Mouse (Mus musculus): ENCODE measurements at regions not wholly inside any gene's neighbourhood (a gene's known extent, or its start where the extent isn't known, plus 50 kb on each side); places are given as distances from the start of the nearest gene placed in this dataset.

- no peak for DNase-seq
- no peak overlapping the region for H3K4me3 ChIP-seq (replicated peaks; ENCODE audit: extremely low read depth, low read depth, low read length)
- H3K4me1 ChIP-seq (ENCODE audit: control insufficient read depth, insufficient read depth, low read length) = no peaks in the 10 kb centered on the region
- TF ChIP-seq CTCF (IDR thresholded peaks at IDR 0.05; ENCODE audit: insufficient read depth, low read length) = no peak
- TF ChIP-seq POLR2A (IDR thresholded peaks at IDR 0.05; ENCODE audit: borderline replicate concordance, extremely low read depth, low read depth, low read length) = no peak
- 91% methylated on average over 9 of the region's 9 CpGs for WGBS
These were observed 294.0 kb downstream of the Mtx2 start for GRCm38 (mm10) chr2:75119599-75119998.

GRCm38 (mm10) chr2:75133298-75134080 is 307.9 kb downstream of the Mtx2 start:
- 79% methylated on average over 10 of the region's 10 CpGs for WGBS

GRCm38 (mm10) chr2:75136618-75137017 is 311.0 kb downstream of the Mtx2 start:
- TF ChIP-seq CTCF (IDR thresholded peaks at IDR 0.05; ENCODE audit: insufficient read depth, low read length) (no peak), POLR2A (IDR thresholded peaks at IDR 0.05; ENCODE audit: borderline replicate concordance, extremely low read depth, low read depth, low read length) (no peak)
- Histone ChIP-seq H3K4me3 (replicated peaks; ENCODE audit: extremely low read depth, low read depth, low read length) (no peak overlapping the region), H3K4me1 (ENCODE audit: control insufficient read depth, insufficient read depth, low read length) (no peaks in the 10 kb centered on the region)
- WGBS = 39% methylated on average over 8 of the region's 8 CpGs
- DNase-seq = no peak

More at GRCm38 (mm10) chr2:75133298-75134080, 307.9 kb downstream of the Mtx2 start:
- H3K4me1 ChIP-seq (ENCODE audit: control insufficient read depth, insufficient read depth, low read length) = no peaks in the 10 kb centered on the region
- DNase-seq = no peak
- H3K4me3 ChIP-seq (replicated peaks; ENCODE audit: extremely low read depth, low read depth, low read length) = no peak overlapping the region
- no peak for TF ChIP-seq POLR2A (IDR thresholded peaks at IDR 0.05; ENCODE audit: borderline replicate concordance, extremely low read depth, low read depth, low read length)
- no peak for TF ChIP-seq CTCF (IDR thresholded peaks at IDR 0.05; ENCODE audit: insufficient read depth, low read length)

GRCm38 (mm10) chr2:75137133-75137982 is 311.8 kb downstream of the Mtx2 start:
- peak overlapping the region; percentile 1 for H3K4me3 ChIP-seq (replicated peaks; ENCODE audit: extremely low read depth, low read depth, low read length)
- 3% methylated on average over 42 of the region's 42 CpGs for WGBS
- DNase-seq = no peak
- TF ChIP-seq POLR2A (IDR thresholded peaks at IDR 0.05; ENCODE audit: borderline replicate concordance, extremely low read depth, low read depth, low read length) = no peak
- TF ChIP-seq CTCF (IDR thresholded peaks at IDR 0.05; ENCODE audit: insufficient read depth, low read length) = no peak
- H3K4me1 ChIP-seq (ENCODE audit: control insufficient read depth, insufficient read depth, low read length) = no peaks in the 10 kb centered on the region

GRCm38 (mm10) chr2:75137983-75138745 is 312.6 kb downstream of the Mtx2 start:
- Histone ChIP-seq H3K4me3 (replicated peaks; ENCODE audit: extremely low read depth, low read depth, low read length) (peak overlapping the region; percentile 1), H3K4me1 (ENCODE audit: control insufficient read depth, insufficient read depth, low read length) (no peaks in the 10 kb centered on the region)
- DNase-seq = peak; percentile 52
- TF ChIP-seq POLR2A (IDR thresholded peaks at IDR 0.05; ENCODE audit: borderline replicate concordance, extremely low read depth, low read depth, low read length) (no peak), CTCF (IDR thresholded peaks at IDR 0.05; ENCODE audit: insufficient read depth, low read length) (peak; percentile 19; the same call in 1 of the 2 replicates)
- 9% methylated on average over 29 of the region's 29 CpGs for WGBS

GRCm38 (mm10) chr2:75138746-75139060 is 313.1 kb downstream of the Mtx2 start:
- Histone ChIP-seq H3K4me3 (replicated peaks; ENCODE audit: extremely low read depth, low read depth, low read length) (no peak overlapping the region), H3K4me1 (ENCODE audit: control insufficient read depth, insufficient read depth, low read length) (no peaks in the 10 kb centered on the region)
- 42% methylated on average over 9 of the region's 9 CpGs for WGBS
- no peak for TF ChIP-seq POLR2A (IDR thresholded peaks at IDR 0.05; ENCODE audit: borderline replicate concordance, extremely low read depth, low read depth, low read length)
- TF ChIP-seq CTCF (IDR thresholded peaks at IDR 0.05; ENCODE audit: insufficient read depth, low read length) = no peak
- no peak for DNase-seq

- Histone ChIP-seq H3K4me3 (replicated peaks; ENCODE audit: extremely low read depth, low read depth, low read length) (no peak overlapping the region), H3K4me1 (ENCODE audit: control insufficient read depth, insufficient read depth, low read length) (no peaks in the 10 kb centered on the region)
- no peak for TF ChIP-seq POLR2A (IDR thresholded peaks at IDR 0.05; ENCODE audit: borderline replicate concordance, extremely low read depth, low read depth, low read length)
- TF ChIP-seq CTCF (IDR thresholded peaks at IDR 0.05; ENCODE audit: insufficient read depth, low read length) = no peak
- WGBS = 84% methylated on average over 2 of the region's 2 CpGs
- no peak for DNase-seq
These were observed 313.9 kb downstream of the Mtx2 start for GRCm38 (mm10) chr2:75139544-75139943.

GRCm38 (mm10) chr2:75142675-75143074 is 317.1 kb downstream of the Mtx2 start:
- no peak overlapping the region for H3K4me3 ChIP-seq (replicated peaks; ENCODE audit: extremely low read depth, low read depth, low read length)
- no peak for TF ChIP-seq CTCF (IDR thresholded peaks at IDR 0.05; ENCODE audit: insufficient read depth, low read length)
- TF ChIP-seq POLR2A (IDR thresholded peaks at IDR 0.05; ENCODE audit: borderline replicate concordance, extremely low read depth, low read depth, low read length) = no peak
- 30% methylated on average over 2 of the region's 2 CpGs for WGBS

GRCm38 (mm10) chr2:75144861-75145260 is 319.3 kb downstream of the Mtx2 start:
- DNase-seq = no peak
- WGBS = 79% methylated on average over 12 of the region's 12 CpGs
- Histone ChIP-seq H3K4me1 (ENCODE audit: control insufficient read depth, insufficient read depth, low read length) (no peaks in the 10 kb centered on the region; the same call in 1 of the 2 replicates), H3K4me3 (replicated peaks; ENCODE audit: extremely low read depth, low read depth, low read length) (no peak overlapping the region)
- TF ChIP-seq CTCF (IDR thresholded peaks at IDR 0.05; ENCODE audit: insufficient read depth, low read length) (no peak), POLR2A (IDR thresholded peaks at IDR 0.05; ENCODE audit: borderline replicate concordance, extremely low read depth, low read depth, low read length) (no peak)

More at GRCm38 (mm10) chr2:75142675-75143074, 317.1 kb downstream of the Mtx2 start:
- no peaks in the 10 kb centered on the region for H3K4me1 ChIP-seq (ENCODE audit: control insufficient read depth, insufficient read depth, low read length)
- DNase-seq = no peak
